Comparison of ENCODE assay signal across 11 mouse cellular contexts in genomic region chr13:111943392-111944088, GRCm38 (mm10).
A peak's percentile ranks its signal among the peaks of the same experiment; 100 is the strongest.
DNase-seq lines count a peak whose midpoint lies in the region; ATAC-seq lines count a peak whose summit lies in the region.
"Had no signal": no experiment of that assay in that cellular context is flagged by ENCODE, and none has a peak within 500 bp of the region (broad histone marks: within the 10 kb centered on the region; RNA-seq: fewer than 3 reads in every experiment).

No protein-coding gene starts in this region.

- H3K4me1 ChIP-seq in forebrain, embryonic 16.5 days (replicated peaks; ENCODE audit: control insufficient read depth, insufficient read depth, low read length): peaks cover 10% of the 10 kb centered on the region
- peaks cover 16% of the 10 kb centered on the region for H3K4me1 ChIP-seq in forebrain, embryonic 12.5 days
- no peaks in the 10 kb centered on the region; the same call in 1 of the 2 replicates for H3K4me1 ChIP-seq in midbrain, embryonic 14.5 days (ENCODE audit: control insufficient read depth, insufficient read depth, low read length)
- no peaks in the 10 kb centered on the region for H3K4me1 ChIP-seq in midbrain, embryonic 11.5 days (ENCODE audit: control insufficient read depth, insufficient read depth, low read length)
- H3K4me1 ChIP-seq in embryonic facial prominence, embryonic 10.5 days: peaks cover 17% of the 10 kb centered on the region
- peaks cover 62% of the 10 kb centered on the region for H3K4me1 ChIP-seq in liver, embryonic 15.5 days (replicated peaks)

- H3K9me3 ChIP-seq in forebrain, embryonic 16.5 days (ENCODE audit: control insufficient read depth, low read length): no peaks in the 10 kb centered on the region
- no peaks in the 10 kb centered on the region for H3K9me3 ChIP-seq in forebrain, embryonic 12.5 days
- no peaks in the 10 kb centered on the region for H3K9me3 ChIP-seq in midbrain, embryonic 14.5 days (ENCODE audit: control insufficient read depth, low read length)
- H3K9me3 ChIP-seq in midbrain, embryonic 11.5 days (ENCODE audit: control insufficient read depth, low read length): no peaks in the 10 kb centered on the region
- H3K9me3 ChIP-seq in embryonic facial prominence, embryonic 10.5 days: no peaks in the 10 kb centered on the region
- no peaks in the 10 kb centered on the region for H3K9me3 ChIP-seq in liver, embryonic 15.5 days (replicated peaks)

- peak; percentile 20; the same call in 1 of the 2 replicates for ATAC-seq in forebrain, embryonic 16.5 days
- ATAC-seq in forebrain, embryonic 12.5 days (ENCODE audit: low FRiP score): no peak
- peak; percentile 11; the same call in 1 of the 2 replicates for ATAC-seq in midbrain, embryonic 14.5 days (ENCODE audit: low FRiP score, low TSS enrichment)
- ATAC-seq in midbrain, embryonic 11.5 days (ENCODE audit: low FRiP score): no peak
- ATAC-seq in liver, embryonic 15.5 days (ENCODE audit: insufficient read depth): no peak
- no peak for ATAC-seq in erythroblast, adult 5-6 weeks (replicated peaks; ENCODE audit: low FRiP score, poor library complexity, severe bottlenecking)

- no peaks in the 10 kb centered on the region for H3K36me3 ChIP-seq in forebrain, embryonic 16.5 days (ENCODE audit: control insufficient read depth, insufficient read depth)
- no peaks in the 10 kb centered on the region for H3K36me3 ChIP-seq in forebrain, embryonic 12.5 days (replicated peaks)
- H3K36me3 ChIP-seq in midbrain, embryonic 14.5 days (ENCODE audit: control insufficient read depth, insufficient read depth, low read length): no peaks in the 10 kb centered on the region
- H3K36me3 ChIP-seq in midbrain, embryonic 11.5 days (ENCODE audit: control insufficient read depth, insufficient read depth, low read length): no peaks in the 10 kb centered on the region
- H3K36me3 ChIP-seq in embryonic facial prominence, embryonic 10.5 days (replicated peaks): no peaks in the 10 kb centered on the region
- H3K36me3 ChIP-seq in liver, embryonic 15.5 days (replicated peaks): no peaks in the 10 kb centered on the region

- no peak overlapping the region for H3K27ac ChIP-seq in forebrain, embryonic 16.5 days (ENCODE audit: low read length)
- no peak overlapping the region for H3K27ac ChIP-seq in forebrain, embryonic 12.5 days
- H3K27ac ChIP-seq in midbrain, embryonic 14.5 days (replicated peaks; ENCODE audit: low read depth, low read length): no peak overlapping the region
- H3K27ac ChIP-seq in midbrain, embryonic 11.5 days (ENCODE audit: low read depth, low read length): no peak overlapping the region
- H3K27ac ChIP-seq in embryonic facial prominence, embryonic 10.5 days (replicated peaks): peak overlapping the region; percentile 63
- peak overlapping the region; percentile 26; the same call in 1 of the 2 replicates for H3K27ac ChIP-seq in liver, embryonic 15.5 days (replicated peaks)
- H3K27ac ChIP-seq: kidney, postnatal 0 days had no signal

- peak; percentile 23 for DNase-seq in midbrain, embryonic 14.5 days
- DNase-seq in midbrain, embryonic 11.5 days (ENCODE audit: low spot score, missing footprints): no peak
- no peak for DNase-seq in embryonic facial prominence, embryonic 10.5 days (ENCODE audit: low spot score)
- no peak for DNase-seq in gastrocnemius, postnatal 25 days
- DNase-seq: heart, postnatal 14 days; lung, postnatal 36 days had no signal

- H3K9ac ChIP-seq in forebrain, embryonic 16.5 days (replicated peaks; ENCODE audit: low read depth, low read length): no peak overlapping the region
- no peak overlapping the region for H3K9ac ChIP-seq in forebrain, embryonic 12.5 days
- no peak overlapping the region for H3K9ac ChIP-seq in midbrain, embryonic 14.5 days (replicated peaks; ENCODE audit: low read length)
- H3K9ac ChIP-seq in midbrain, embryonic 11.5 days (ENCODE audit: low read length): no peak overlapping the region
- H3K9ac ChIP-seq in liver, embryonic 15.5 days: no peak overlapping the region

- no peak overlapping the region for H3K4me2 ChIP-seq in forebrain, embryonic 16.5 days (ENCODE audit: low read length)
- H3K4me2 ChIP-seq in forebrain, embryonic 12.5 days: no peak overlapping the region
- H3K4me2 ChIP-seq in midbrain, embryonic 14.5 days (ENCODE audit: low read length): no peak overlapping the region
- no peak overlapping the region for H3K4me2 ChIP-seq in midbrain, embryonic 11.5 days
- H3K4me2 ChIP-seq in liver, embryonic 15.5 days: no peak overlapping the region

- 52% methylated on average over 15 of the region's 15 CpGs for whole genome bisulfite sequencing in forebrain, embryonic 16.5 days
- WGBS in forebrain, embryonic 12.5 days: 67% methylated on average over 15 of the region's 15 CpGs
- 51% methylated on average over 15 of the region's 15 CpGs for WGBS in midbrain, embryonic 14.5 days
- WGBS in midbrain, embryonic 11.5 days: 70% methylated on average over 15 of the region's 15 CpGs
- WGBS in embryonic facial prominence, embryonic 10.5 days: 54% methylated on average over 15 of the region's 15 CpGs
- 68% methylated on average over 15 of the region's 15 CpGs for WGBS in liver, embryonic 15.5 days (ENCODE audit: insufficient replicate concordance)

- no peak overlapping the region for H3K4me3 ChIP-seq in forebrain, embryonic 16.5 days (replicated peaks; ENCODE audit: low read length)
- no peak overlapping the region for H3K4me3 ChIP-seq in forebrain, embryonic 12.5 days (replicated peaks)
- no peak overlapping the region for H3K4me3 ChIP-seq in midbrain, embryonic 14.5 days (replicated peaks; ENCODE audit: low read depth, low read length)
- H3K4me3 ChIP-seq in midbrain, embryonic 11.5 days (ENCODE audit: low read depth, low read length): no peak overlapping the region
- H3K4me3 ChIP-seq in embryonic facial prominence, embryonic 10.5 days: no peak overlapping the region
- no peak overlapping the region for H3K4me3 ChIP-seq in liver, embryonic 15.5 days (replicated peaks)

- no peaks in the 10 kb centered on the region for H3K27me3 ChIP-seq in forebrain, embryonic 16.5 days (replicated peaks; ENCODE audit: control insufficient read depth, insufficient read depth, low read length)
- no peaks in the 10 kb centered on the region for H3K27me3 ChIP-seq in forebrain, embryonic 12.5 days
- H3K27me3 ChIP-seq in midbrain, embryonic 14.5 days (ENCODE audit: control insufficient read depth, insufficient read depth, low read length): no peaks in the 10 kb centered on the region
- H3K27me3 ChIP-seq in midbrain, embryonic 11.5 days (ENCODE audit: control insufficient read depth, insufficient read depth, low read length): no peaks in the 10 kb centered on the region
- H3K27me3 ChIP-seq in embryonic facial prominence, embryonic 10.5 days (replicated peaks; ENCODE audit: low read depth, poor library complexity, severe bottlenecking): no peaks in the 10 kb centered on the region
- H3K27me3 ChIP-seq in liver, embryonic 15.5 days: 0 out of 2 replicates have a peak, but pooled peaks cover 4% of the 10 kb centered on the region

Comparison
In these comparisons a context has a peak if more than half of its experiments do, and no peak if none do; other contexts are left out.
1. ATAC-seq: peak in forebrain, embryonic 16.5 days (single experiment) and midbrain, embryonic 14.5 days (single experiment); none in forebrain, embryonic 12.5 days (single experiment), midbrain, embryonic 11.5 days (single experiment), liver, embryonic 15.5 days (single experiment) and erythroblast, adult 5-6 weeks (single experiment).
2. H3K27ac ChIP-seq: peak in embryonic facial prominence, embryonic 10.5 days (single experiment) and liver, embryonic 15.5 days (single experiment); none in forebrain, embryonic 16.5 days (single experiment), forebrain, embryonic 12.5 days (single experiment), midbrain, embryonic 14.5 days (single experiment) and midbrain, embryonic 11.5 days (single experiment).